Mouse (Mus musculus): Measurements from ENCODE around the gene Ctnnd2. TPM values are rescaled to one million over a fixed set of nuclear protein-coding genes. Genes with fewer than 3 reads are reported as not detected.

Ctnnd2 gene
- polyA plus RNA-seq, 1 experiment from 2014 or later = 0.91 TPM

- H3K36me3 ChIP-seq = no peaks in the 10 kb centered on the region
- H3K9me3 ChIP-seq = no peaks in the 10 kb centered on the region
- no peak overlapping the region for H3K9ac ChIP-seq
- H3K4me1 ChIP-seq = no peaks in the 10 kb centered on the region
- WGBS = 84% methylated on average over 7 of the region's 7 CpGs
- no peak overlapping the region for H3K4me3 ChIP-seq
- no peak overlapping the region for H3K4me2 ChIP-seq
- no peaks in the 10 kb centered on the region for H3K27me3 ChIP-seq (replicated peaks)
- no peak for ATAC-seq (ENCODE audit: extremely low read depth, insufficient number of reproducible peaks, low FRiP score, low TSS enrichment)
- no peak overlapping the region for H3K27ac ChIP-seq (replicated peaks)
Measured at GRCm38 (mm10) chr15:30966826-30967225, 794.4 kb downstream of the Ctnnd2 start.

- Histone ChIP-seq H3K27me3 (replicated peaks) (no peaks in the 10 kb centered on the region), H3K4me2 (no peak overlapping the region), H3K4me3 (no peak overlapping the region), H3K9ac (no peak overlapping the region), H3K36me3 (no peaks in the 10 kb centered on the region), H3K9me3 (no peaks in the 10 kb centered on the region), H3K4me1 (peaks cover 6% of the 10 kb centered on the region), H3K27ac (replicated peaks) (no peak overlapping the region)
- WGBS = 79% methylated on average over 1 of the region's 1 CpGs
- no peak for ATAC-seq (ENCODE audit: extremely low read depth, insufficient number of reproducible peaks, low FRiP score, low TSS enrichment)
Measured at GRCm38 (mm10) chr15:30974436-30974835, 802.0 kb downstream of the Ctnnd2 start.

- Histone ChIP-seq H3K9me3 (no peaks in the 10 kb centered on the region), H3K9ac (no peak overlapping the region), H3K36me3 (no peaks in the 10 kb centered on the region), H3K27me3 (replicated peaks) (no peaks in the 10 kb centered on the region), H3K4me3 (no peak overlapping the region), H3K4me2 (no peak overlapping the region), H3K27ac (replicated peaks) (no peak overlapping the region), H3K4me1 (peaks cover 6% of the 10 kb centered on the region)
- no peak for ATAC-seq (ENCODE audit: extremely low read depth, insufficient number of reproducible peaks, low FRiP score, low TSS enrichment)
- WGBS = 77% methylated on average over 16 of the region's 16 CpGs
Measured at GRCm38 (mm10) chr15:30974991-30975775, 802.8 kb downstream of the Ctnnd2 start.

- Histone ChIP-seq H3K4me1 (peaks cover 6% of the 10 kb centered on the region), H3K4me3 (no peak overlapping the region), H3K27me3 (replicated peaks) (no peaks in the 10 kb centered on the region), H3K9me3 (no peaks in the 10 kb centered on the region), H3K9ac (no peak overlapping the region), H3K27ac (replicated peaks) (no peak overlapping the region), H3K36me3 (no peaks in the 10 kb centered on the region), H3K4me2 (no peak overlapping the region)
- 68% methylated on average over 11 of the region's 11 CpGs for WGBS
- ATAC-seq (ENCODE audit: extremely low read depth, insufficient number of reproducible peaks, low FRiP score, low TSS enrichment) = no peak
Measured at GRCm38 (mm10) chr15:30977166-30977740, 804.9 kb downstream of the Ctnnd2 start.

GRCm38 (mm10) chr15:30986890-30987289 is 814.5 kb downstream of the Ctnnd2 start:
- no peak overlapping the region for H3K27ac ChIP-seq (replicated peaks)
- H3K4me1 ChIP-seq = no peaks in the 10 kb centered on the region
- no peaks in the 10 kb centered on the region for H3K36me3 ChIP-seq
- ATAC-seq (ENCODE audit: extremely low read depth, insufficient number of reproducible peaks, low FRiP score, low TSS enrichment) = no peak
- no peak overlapping the region for H3K4me3 ChIP-seq
- no peak overlapping the region for H3K9ac ChIP-seq
- H3K9me3 ChIP-seq = no peaks in the 10 kb centered on the region
- no peaks in the 10 kb centered on the region for H3K27me3 ChIP-seq (replicated peaks)
- H3K4me2 ChIP-seq = no peak overlapping the region
- 76% methylated on average over 2 of the region's 2 CpGs for WGBS

GRCm38 (mm10) chr15:30990421-30991252 is 818.2 kb downstream of the Ctnnd2 start:
- Histone ChIP-seq H3K4me2 (no peak overlapping the region), H3K4me3 (no peak overlapping the region), H3K27ac (replicated peaks) (no peak overlapping the region), H3K9ac (no peak overlapping the region), H3K4me1 (no peaks in the 10 kb centered on the region), H3K27me3 (replicated peaks) (no peaks in the 10 kb centered on the region), H3K9me3 (no peaks in the 10 kb centered on the region), H3K36me3 (no peaks in the 10 kb centered on the region)
- WGBS = 50% methylated on average over 15 of the region's 15 CpGs
- ATAC-seq (ENCODE audit: extremely low read depth, insufficient number of reproducible peaks, low FRiP score, low TSS enrichment) = no peak

- Histone ChIP-seq H3K27ac (replicated peaks) (no peak overlapping the region), H3K27me3 (replicated peaks) (no peaks in the 10 kb centered on the region), H3K4me1 (no peaks in the 10 kb centered on the region), H3K4me2 (no peak overlapping the region), H3K9me3 (no peaks in the 10 kb centered on the region), H3K9ac (no peak overlapping the region), H3K4me3 (no peak overlapping the region), H3K36me3 (no peaks in the 10 kb centered on the region)
- ATAC-seq (ENCODE audit: extremely low read depth, insufficient number of reproducible peaks, low FRiP score, low TSS enrichment) = no peak
- 79% methylated on average over 12 of the region's 12 CpGs for WGBS
Measured at GRCm38 (mm10) chr15:30992357-30992756, 820.0 kb downstream of the Ctnnd2 start.

- WGBS = 86% methylated on average over 3 of the region's 3 CpGs
- no peak for ATAC-seq (ENCODE audit: extremely low read depth, insufficient number of reproducible peaks, low FRiP score, low TSS enrichment)
- no peaks in the 10 kb centered on the region for H3K9me3 ChIP-seq
Measured at GRCm38 (mm10) chr15:30992901-30993300, 820.5 kb downstream of the Ctnnd2 start.

GRCm38 (mm10) chr15:30995346-30995745 is 823.0 kb downstream of the Ctnnd2 start:
- no peak overlapping the region for H3K4me3 ChIP-seq
- H3K27me3 ChIP-seq (replicated peaks) = no peaks in the 10 kb centered on the region
- 58% methylated on average over 3 of the region's 3 CpGs for WGBS
- ATAC-seq (ENCODE audit: extremely low read depth, insufficient number of reproducible peaks, low FRiP score, low TSS enrichment) = no peak
- no peaks in the 10 kb centered on the region for H3K4me1 ChIP-seq
- no peaks in the 10 kb centered on the region for H3K36me3 ChIP-seq
- no peaks in the 10 kb centered on the region for H3K9me3 ChIP-seq
- H3K4me2 ChIP-seq = no peak overlapping the region
- H3K9ac ChIP-seq = no peak overlapping the region
- no peak overlapping the region for H3K27ac ChIP-seq (replicated peaks)

More at GRCm38 (mm10) chr15:30992901-30993300, 820.5 kb downstream of the Ctnnd2 start:
- Histone ChIP-seq H3K4me1 (no peaks in the 10 kb centered on the region), H3K36me3 (no peaks in the 10 kb centered on the region), H3K4me3 (no peak overlapping the region), H3K4me2 (no peak overlapping the region), H3K27me3 (replicated peaks) (no peaks in the 10 kb centered on the region), H3K9ac (no peak overlapping the region), H3K27ac (replicated peaks) (no peak overlapping the region)

GRCm38 (mm10) chr15:31004468-31004867 is 832.1 kb downstream of the Ctnnd2 start:
- no peak overlapping the region for H3K4me2 ChIP-seq
- no peaks in the 10 kb centered on the region for H3K27me3 ChIP-seq (replicated peaks)
- WGBS = 73% methylated on average over 5 of the region's 5 CpGs
- no peak for ATAC-seq (ENCODE audit: extremely low read depth, insufficient number of reproducible peaks, low FRiP score, low TSS enrichment)
- no peak overlapping the region for H3K27ac ChIP-seq (replicated peaks)
- H3K36me3 ChIP-seq = no peaks in the 10 kb centered on the region
- no peaks in the 10 kb centered on the region for H3K4me1 ChIP-seq
- H3K9me3 ChIP-seq = no peaks in the 10 kb centered on the region
- no peak overlapping the region for H3K4me3 ChIP-seq
- H3K9ac ChIP-seq = no peak overlapping the region

- WGBS = 76% methylated on average over 8 of the region's 8 CpGs
- Histone ChIP-seq H3K4me1 (no peaks in the 10 kb centered on the region), H3K27ac (replicated peaks) (no peak overlapping the region), H3K36me3 (no peaks in the 10 kb centered on the region), H3K9ac (no peak overlapping the region), H3K4me2 (no peak overlapping the region), H3K9me3 (no peaks in the 10 kb centered on the region), H3K27me3 (replicated peaks) (no peaks in the 10 kb centered on the region), H3K4me3 (no peak overlapping the region)
- no peak; the same call in 1 of the 2 replicates for ATAC-seq (ENCODE audit: extremely low read depth, insufficient number of reproducible peaks, low FRiP score, low TSS enrichment)
Measured at GRCm38 (mm10) chr15:31004976-31005375, 832.6 kb downstream of the Ctnnd2 start.
